Mouse (Mus musculus) bone marrow, adult 2 months (tissue): ENCODE results near the gene Camk2b.

ENCODE experiments used
- CTCF ChIP-seq: fragments of 200-500 bp; IDR thresholded peaks from 2 replicates; pipeline ENCODE4 v1.5.1; 2011; ENCODE audit warnings: low read length, control low read depth; ENCODE audit not compliant: control insufficient read depth, insufficient read depth
- POLR2A ChIP-seq: fragments of 200-500 bp; IDR thresholded peaks from 2 replicates; pipeline ENCODE4 v1.6.1; 2011; ENCODE audit warnings: low read depth, mild to moderate bottlenecking, control low read depth, low read length, borderline replicate concordance; ENCODE audit not compliant: control insufficient read depth

GRCm38 (mm10) chr11:5942966-5943365, 123.2 kb downstream of the Camk2b start:
- TF ChIP-seq CTCF (no peak), POLR2A (no peak)
